Mouse (Mus musculus): ENCODE data around the gene Pts. TPM values are rescaled to one million over a fixed set of nuclear protein-coding genes. Genes with fewer than 3 reads are reported as not detected.

The Pts gene
- total and polyA plus RNA-seq, 3 experiments: 24.8 to 30.2 (median 28.7) TPM

GRCm38 (mm10) chr9:50500467-50500973 is 28.0 kb downstream of the Pts start:
- Histone ChIP-seq H3K4me3 (no peak overlapping the region), H3K9ac (ENCODE audit: low read depth, low read length) (no peak overlapping the region), H3K27me3 (ENCODE audit: control insufficient read depth, insufficient read depth, low read length) (no peaks in the 10 kb centered on the region), H3K79me2 (replicated peaks; ENCODE audit: control insufficient read depth, insufficient read depth, low read length) (no peaks in the 10 kb centered on the region), H3K36me3 (ENCODE audit: control insufficient read depth, insufficient read depth, low read length) (no peaks in the 10 kb centered on the region), H3K27ac (no peak overlapping the region), H3K4me1 (ENCODE audit: control insufficient read depth, insufficient read depth, low read length) (peaks cover 3% of the 10 kb centered on the region; the same call in 1 of the 2 replicates)
- WGBS: 58% methylated on average over 15 of the region's 15 CpGs
- intact Hi-C loops (cut with DNase I): no loop called here
- TF ChIP-seq CTCF (IDR thresholded peaks at IDR 0.05) (no peak), EP300 (IDR thresholded peaks at IDR 0.05; ENCODE audit: insufficient read depth, low read depth, low read length) (no peak), POLR2A (IDR thresholded peaks at IDR 0.05; ENCODE audit: insufficient read depth, low read depth, low read length) (no peak)
- no peak for DNase-seq

- H3K4me3 ChIP-seq: no peak overlapping the region
- H3K36me3 ChIP-seq (ENCODE audit: control insufficient read depth, insufficient read depth, low read length): no peaks in the 10 kb centered on the region
- no peak overlapping the region for H3K27ac ChIP-seq
- H3K4me1 ChIP-seq (ENCODE audit: control insufficient read depth, insufficient read depth, low read length): peaks cover 2% of the 10 kb centered on the region; the same call in 1 of the 2 replicates
- intact Hi-C loops (cut with DNase I): no loop called here
- no peaks in the 10 kb centered on the region for H3K27me3 ChIP-seq (ENCODE audit: control insufficient read depth, insufficient read depth, low read length)
- no peak overlapping the region for H3K9ac ChIP-seq (ENCODE audit: low read depth, low read length)
- WGBS: 89% methylated on average over 3 of the region's 3 CpGs
- no peak for DNase-seq
- no peaks in the 10 kb centered on the region for H3K79me2 ChIP-seq (replicated peaks; ENCODE audit: control insufficient read depth, insufficient read depth, low read length)
- no peak for TF ChIP-seq POLR2A (IDR thresholded peaks at IDR 0.05; ENCODE audit: insufficient read depth, low read depth, low read length)
- TF ChIP-seq CTCF (IDR thresholded peaks at IDR 0.05): no peak
- no peak for TF ChIP-seq EP300 (IDR thresholded peaks at IDR 0.05; ENCODE audit: insufficient read depth, low read depth, low read length)
Measured at GRCm38 (mm10) chr9:50499781-50500180, 28.7 kb downstream of the Pts start.

GRCm38 (mm10) chr9:50498815-50499214 is 29.7 kb downstream of the Pts start:
- H3K27ac ChIP-seq: no peak overlapping the region
- no peak for TF ChIP-seq EP300 (IDR thresholded peaks at IDR 0.05; ENCODE audit: insufficient read depth, low read depth, low read length)
- TF ChIP-seq CTCF (IDR thresholded peaks at IDR 0.05): no peak
- TF ChIP-seq POLR2A (IDR thresholded peaks at IDR 0.05; ENCODE audit: insufficient read depth, low read depth, low read length): no peak
- 79% methylated on average over 16 of the region's 16 CpGs for WGBS

GRCm38 (mm10) chr9:50497536-50497935 is 31.0 kb downstream of the Pts start:
- Histone ChIP-seq H3K36me3 (ENCODE audit: control insufficient read depth, insufficient read depth, low read length) (no peaks in the 10 kb centered on the region), H3K9ac (ENCODE audit: low read depth, low read length) (no peak overlapping the region), H3K79me2 (replicated peaks; ENCODE audit: control insufficient read depth, insufficient read depth, low read length) (no peaks in the 10 kb centered on the region), H3K4me1 (ENCODE audit: control insufficient read depth, insufficient read depth, low read length) (peaks cover 2% of the 10 kb centered on the region; the same call in 1 of the 2 replicates), H3K4me3 (no peak overlapping the region), H3K27me3 (ENCODE audit: control insufficient read depth, insufficient read depth, low read length) (no peaks in the 10 kb centered on the region), H3K27ac (no peak overlapping the region)
- WGBS: 54% methylated on average over 2 of the region's 2 CpGs
- intact Hi-C loops (cut with DNase I): no loop called here
- TF ChIP-seq CTCF (IDR thresholded peaks at IDR 0.05): no peak
- TF ChIP-seq EP300 (IDR thresholded peaks at IDR 0.05; ENCODE audit: insufficient read depth, low read depth, low read length): no peak
- no peak for TF ChIP-seq POLR2A (IDR thresholded peaks at IDR 0.05; ENCODE audit: insufficient read depth, low read depth, low read length)
- no peak for DNase-seq

More at GRCm38 (mm10) chr9:50498815-50499214, 29.7 kb downstream of the Pts start:
- no peak overlapping the region for H3K4me3 ChIP-seq
- H3K36me3 ChIP-seq (ENCODE audit: control insufficient read depth, insufficient read depth, low read length): no peaks in the 10 kb centered on the region
- H3K79me2 ChIP-seq (replicated peaks; ENCODE audit: control insufficient read depth, insufficient read depth, low read length): no peaks in the 10 kb centered on the region
- H3K4me1 ChIP-seq (ENCODE audit: control insufficient read depth, insufficient read depth, low read length): peaks cover 2% of the 10 kb centered on the region; the same call in 1 of the 2 replicates
- intact Hi-C loops (cut with DNase I): no loop called here
- no peak overlapping the region for H3K9ac ChIP-seq (ENCODE audit: low read depth, low read length)
- no peak for DNase-seq
- no peaks in the 10 kb centered on the region for H3K27me3 ChIP-seq (ENCODE audit: control insufficient read depth, insufficient read depth, low read length)

DNA sequence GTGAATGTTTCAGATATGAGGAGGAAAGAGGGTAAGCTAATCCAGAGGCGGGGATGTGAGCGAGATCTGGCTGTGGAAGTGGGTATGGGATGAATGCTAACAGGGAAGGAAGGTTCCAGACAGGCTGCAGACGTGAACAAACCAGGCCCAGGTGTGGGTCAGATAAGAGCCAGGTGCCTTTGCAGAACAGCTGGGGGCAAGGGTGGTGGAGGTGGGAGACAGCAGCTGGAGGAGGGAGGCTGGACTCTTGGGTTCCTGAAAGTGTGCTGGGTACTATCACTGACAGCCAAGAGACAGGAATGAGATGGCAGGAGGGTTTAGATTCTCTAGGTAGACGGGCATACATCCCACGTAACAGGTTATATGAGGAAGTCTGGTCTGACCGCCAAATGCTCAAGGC is 31.4 kb downstream of the Pts start:
- no peak for TF ChIP-seq CTCF (IDR thresholded peaks at IDR 0.05)
- WGBS: 57% methylated on average over 6 of the region's 6 CpGs
- Histone ChIP-seq H3K27ac (no peak overlapping the region), H3K4me3 (no peak overlapping the region), H3K79me2 (replicated peaks; ENCODE audit: control insufficient read depth, insufficient read depth, low read length) (no peaks in the 10 kb centered on the region), H3K36me3 (ENCODE audit: control insufficient read depth, insufficient read depth, low read length) (no peaks in the 10 kb centered on the region), H3K27me3 (ENCODE audit: control insufficient read depth, insufficient read depth, low read length) (no peaks in the 10 kb centered on the region), H3K9ac (ENCODE audit: low read depth, low read length) (no peak overlapping the region), H3K4me1 (ENCODE audit: control insufficient read depth, insufficient read depth, low read length) (peaks cover 2% of the 10 kb centered on the region; the same call in 1 of the 2 replicates)
- DNase-seq: no peak
- intact Hi-C loops (cut with DNase I): no loop called here

- no peak for DNase-seq
- H3K9ac ChIP-seq (ENCODE audit: low read depth, low read length): no peak overlapping the region
- intact Hi-C loops (cut with DNase I): no loop called here
- H3K36me3 ChIP-seq (ENCODE audit: control insufficient read depth, insufficient read depth, low read length): no peaks in the 10 kb centered on the region
- H3K79me2 ChIP-seq (replicated peaks; ENCODE audit: control insufficient read depth, insufficient read depth, low read length): no peaks in the 10 kb centered on the region
- H3K4me3 ChIP-seq: no peak overlapping the region
- no peak overlapping the region for H3K27ac ChIP-seq
- no peak for TF ChIP-seq EP300 (IDR thresholded peaks at IDR 0.05; ENCODE audit: insufficient read depth, low read depth, low read length)
- no peak for TF ChIP-seq POLR2A (IDR thresholded peaks at IDR 0.05; ENCODE audit: insufficient read depth, low read depth, low read length)
- TF ChIP-seq CTCF (IDR thresholded peaks at IDR 0.05): no peak
- no peaks in the 10 kb centered on the region for H3K27me3 ChIP-seq (ENCODE audit: control insufficient read depth, insufficient read depth, low read length)
- WGBS: 32% methylated on average over 6 of the region's 6 CpGs
- peaks cover 2% of the 10 kb centered on the region; the same call in 1 of the 2 replicates for H3K4me1 ChIP-seq (ENCODE audit: control insufficient read depth, insufficient read depth, low read length)
Measured at GRCm38 (mm10) chr9:50496546-50496945, 32.0 kb downstream of the Pts start.
